Mouse (Mus musculus): ENCODE measurements at regions not wholly inside any gene's neighbourhood (a gene's known extent, or its start where the extent isn't known, plus 50 kb on each side); places are given as distances from the start of the nearest gene placed in this dataset.
A peak's percentile ranks its signal among the peaks of the same experiment; 100 is the strongest.

GRCm38 (mm10) chr10:120556116-120556515, 79.8 kb upstream of the Hmga2 start:
- DNase-seq, result no peak

- DNase-seq, result peak; percentile 23 to 49
These were observed 76.8 kb upstream of the Hmga2 start for GRCm38 (mm10) chr10:120553097-120553453.

GRCm38 (mm10) chr10:120552341-120553096, 76.2 kb upstream of the Hmga2 start:
- peak; percentile 35 to 40 for DNase-seq

GRCm38 (mm10) chr10:120551851-120552281, 75.6 kb upstream of the Hmga2 start:
- DNase-seq, result peak in 1 of 2 experiments; percentile 17

- no peak for DNase-seq
These were observed 70.9 kb upstream of the Hmga2 start for GRCm38 (mm10) chr10:120547164-120547563.

- no peak for DNase-seq
These were observed 65.3 kb upstream of the Hmga2 start for GRCm38 (mm10) chr10:120541618-120542017.

- DNase-seq, result no peak
These were observed 62.3 kb upstream of the Hmga2 start for GRCm38 (mm10) chr10:120538561-120538960.

GRCm38 (mm10) chr10:120528406-120528805, 52.1 kb upstream of the Hmga2 start:
- DNase-seq, result no peak

- no peak for DNase-seq
These were observed 51.7 kb upstream of the Hmga2 start for GRCm38 (mm10) chr10:120527951-120528350.

- DNase-seq, result no peak
These were observed 50.7 kb upstream of the Hmga2 start for GRCm38 (mm10) chr10:120526991-120527390.
